Mouse (Mus musculus): ENCODE data around the gene Pja2. TPM values are rescaled to one million over a fixed set of nuclear protein-coding genes. Genes with fewer than 3 reads are reported as not detected.
"Not testable (repeated sequence)": the region's sequence is repeated elsewhere in the genome, so short reads cannot be mapped to it uniquely, and the experiment has no call there.

The Pja2 gene
- polyA plus RNA-seq, 1 experiment from 2014 or later, result 72.5 TPM

GRCm38 (mm10) chr17:64314523-64314922 lies 17.2 kb downstream of the Pja2 start:
- not testable (repeated sequence) for H3K27me3 ChIP-seq (ENCODE audit: control insufficient read depth, insufficient read depth, low read length); DNase-seq (ENCODE audit: low spot score); H3K36me3 ChIP-seq (ENCODE audit: control insufficient read depth, insufficient read depth, low read length); H3K9ac ChIP-seq (ENCODE audit: low read length); H3K27ac ChIP-seq (ENCODE audit: low read depth, low read length); H3K4me2 ChIP-seq (ENCODE audit: low read depth, low read length, severe bottlenecking); H3K4me3 ChIP-seq (ENCODE audit: low read depth, low read length); H3K4me1 ChIP-seq (replicated peaks; ENCODE audit: control insufficient read depth, insufficient read depth, low read length); H3K9me3 ChIP-seq (ENCODE audit: control insufficient read depth, low read length); ATAC-seq (replicated peaks; ENCODE audit: low FRiP score)
- 68% methylated on average over 1 of the region's 1 CpGs for WGBS

- ATAC-seq (replicated peaks; ENCODE audit: low FRiP score) (no peak), DNase-seq (ENCODE audit: low spot score) (no peak)
- Histone ChIP-seq H3K9ac (ENCODE audit: low read length) (no peak overlapping the region), H3K27me3 (ENCODE audit: control insufficient read depth, insufficient read depth, low read length) (no peaks in the 10 kb centered on the region), H3K4me3 (ENCODE audit: low read depth, low read length) (no peak overlapping the region), H3K4me1 (replicated peaks; ENCODE audit: control insufficient read depth, insufficient read depth, low read length) (no peaks in the 10 kb centered on the region), H3K36me3 (ENCODE audit: control insufficient read depth, insufficient read depth, low read length) (no peaks in the 10 kb centered on the region), H3K27ac (ENCODE audit: low read depth, low read length) (no peak overlapping the region), H3K9me3 (ENCODE audit: control insufficient read depth, low read length) (no peaks in the 10 kb centered on the region), H3K4me2 (ENCODE audit: low read depth, low read length, severe bottlenecking) (no peak overlapping the region)
- 92% methylated on average over 5 of the region's 5 CpGs for WGBS
Observed at GRCm38 (mm10) chr17:64297628-64298027, 34.1 kb downstream of the Pja2 start.

- 90% methylated on average over 8 of the region's 8 CpGs for WGBS
- no peak overlapping the region for H3K27ac ChIP-seq (ENCODE audit: low read depth, low read length)
- H3K4me3 ChIP-seq (ENCODE audit: low read depth, low read length), result no peak overlapping the region
- no peak overlapping the region for H3K4me2 ChIP-seq (ENCODE audit: low read depth, low read length, severe bottlenecking)
- DNase-seq (ENCODE audit: low spot score), result no peak
- H3K9ac ChIP-seq (ENCODE audit: low read length), result no peak overlapping the region
- no peaks in the 10 kb centered on the region for H3K36me3 ChIP-seq (ENCODE audit: control insufficient read depth, insufficient read depth, low read length)
- no peaks in the 10 kb centered on the region for H3K9me3 ChIP-seq (ENCODE audit: control insufficient read depth, low read length)
- no peaks in the 10 kb centered on the region for H3K27me3 ChIP-seq (ENCODE audit: control insufficient read depth, insufficient read depth, low read length)
- no peak for ATAC-seq (replicated peaks; ENCODE audit: low FRiP score)
- H3K4me1 ChIP-seq (replicated peaks; ENCODE audit: control insufficient read depth, insufficient read depth, low read length), result no peaks in the 10 kb centered on the region
Observed at GRCm38 (mm10) chr17:64292740-64293139, 39.0 kb downstream of the Pja2 start.

GRCm38 (mm10) chr17:64289684-64290083 lies 42.0 kb downstream of the Pja2 start:
- 44% methylated on average over 4 of the region's 4 CpGs for WGBS
- Histone ChIP-seq H3K9ac (ENCODE audit: low read length) (no peak overlapping the region), H3K9me3 (ENCODE audit: control insufficient read depth, low read length) (no peaks in the 10 kb centered on the region), H3K27me3 (ENCODE audit: control insufficient read depth, insufficient read depth, low read length) (no peaks in the 10 kb centered on the region), H3K4me1 (replicated peaks; ENCODE audit: control insufficient read depth, insufficient read depth, low read length) (no peaks in the 10 kb centered on the region), H3K36me3 (ENCODE audit: control insufficient read depth, insufficient read depth, low read length) (peaks cover 3% of the 10 kb centered on the region; the same call in 1 of the 2 replicates), H3K4me2 (ENCODE audit: low read depth, low read length, severe bottlenecking) (no peak overlapping the region), H3K4me3 (ENCODE audit: low read depth, low read length) (no peak overlapping the region), H3K27ac (ENCODE audit: low read depth, low read length) (no peak overlapping the region)
- ATAC-seq (replicated peaks; ENCODE audit: low FRiP score) (no peak; the same call in 1 of the 2 replicates), DNase-seq (ENCODE audit: low spot score) (no peak)

GRCm38 (mm10) chr17:64288000-64288399 lies 43.7 kb downstream of the Pja2 start:
- H3K4me3 ChIP-seq (ENCODE audit: low read depth, low read length), result no peak overlapping the region
- ATAC-seq (replicated peaks; ENCODE audit: low FRiP score) (no peak), DNase-seq (ENCODE audit: low spot score) (no peak)
- no peaks in the 10 kb centered on the region for H3K4me1 ChIP-seq (replicated peaks; ENCODE audit: control insufficient read depth, insufficient read depth, low read length)
- no peak overlapping the region for H3K9ac ChIP-seq (ENCODE audit: low read length)
- H3K9me3 ChIP-seq (ENCODE audit: control insufficient read depth, low read length), result no peaks in the 10 kb centered on the region
- peaks cover 3% of the 10 kb centered on the region; the same call in 1 of the 2 replicates for H3K36me3 ChIP-seq (ENCODE audit: control insufficient read depth, insufficient read depth, low read length)
- H3K27ac ChIP-seq (ENCODE audit: low read depth, low read length), result no peak overlapping the region
- 78% methylated on average over 7 of the region's 7 CpGs for WGBS
- H3K27me3 ChIP-seq (ENCODE audit: control insufficient read depth, insufficient read depth, low read length), result no peaks in the 10 kb centered on the region
- H3K4me2 ChIP-seq (ENCODE audit: low read depth, low read length, severe bottlenecking), result no peak overlapping the region

- Histone ChIP-seq H3K4me3 (ENCODE audit: low read depth, low read length) (no peak overlapping the region), H3K4me1 (replicated peaks; ENCODE audit: control insufficient read depth, insufficient read depth, low read length) (no peaks in the 10 kb centered on the region), H3K27ac (ENCODE audit: low read depth, low read length) (no peak overlapping the region), H3K4me2 (ENCODE audit: low read depth, low read length, severe bottlenecking) (no peak overlapping the region), H3K9me3 (ENCODE audit: control insufficient read depth, low read length) (no peaks in the 10 kb centered on the region), H3K36me3 (ENCODE audit: control insufficient read depth, insufficient read depth, low read length) (peaks cover 3% of the 10 kb centered on the region; the same call in 1 of the 2 replicates), H3K9ac (ENCODE audit: low read length) (no peak overlapping the region), H3K27me3 (ENCODE audit: control insufficient read depth, insufficient read depth, low read length) (no peaks in the 10 kb centered on the region)
- no peak for DNase-seq (ENCODE audit: low spot score)
- 89% methylated on average over 3 of the region's 3 CpGs for WGBS
- ATAC-seq (replicated peaks; ENCODE audit: low FRiP score), result no peak
Observed at GRCm38 (mm10) chr17:64286836-64287235, 44.9 kb downstream of the Pja2 start.

GRCm38 (mm10) chr17:64281368-64281767 lies 50.3 kb downstream of the Pja2 start:
- not testable (repeated sequence) for H3K36me3 ChIP-seq (ENCODE audit: control insufficient read depth, insufficient read depth, low read length); H3K9ac ChIP-seq (ENCODE audit: low read length); ATAC-seq (replicated peaks; ENCODE audit: low FRiP score); H3K27me3 ChIP-seq (ENCODE audit: control insufficient read depth, insufficient read depth, low read length); DNase-seq (ENCODE audit: low spot score); H3K27ac ChIP-seq (ENCODE audit: low read depth, low read length); H3K4me3 ChIP-seq (ENCODE audit: low read depth, low read length); H3K9me3 ChIP-seq (ENCODE audit: control insufficient read depth, low read length); H3K4me1 ChIP-seq (replicated peaks; ENCODE audit: control insufficient read depth, insufficient read depth, low read length); H3K4me2 ChIP-seq (ENCODE audit: low read depth, low read length, severe bottlenecking)
- 87% methylated on average over 3 of the region's 3 CpGs for WGBS

- Histone ChIP-seq H3K27ac (ENCODE audit: low read depth, low read length) (no peak overlapping the region), H3K4me2 (ENCODE audit: low read depth, low read length, severe bottlenecking) (no peak overlapping the region), H3K4me3 (ENCODE audit: low read depth, low read length) (no peak overlapping the region), H3K4me1 (replicated peaks; ENCODE audit: control insufficient read depth, insufficient read depth, low read length) (no peaks in the 10 kb centered on the region), H3K27me3 (ENCODE audit: control insufficient read depth, insufficient read depth, low read length) (no peaks in the 10 kb centered on the region), H3K9ac (ENCODE audit: low read length) (no peak overlapping the region), H3K9me3 (ENCODE audit: control insufficient read depth, low read length) (no peaks in the 10 kb centered on the region), H3K36me3 (ENCODE audit: control insufficient read depth, insufficient read depth, low read length) (no peaks in the 10 kb centered on the region; the same call in 1 of the 2 replicates)
- no peak for DNase-seq (ENCODE audit: low spot score)
- no peak for ATAC-seq (replicated peaks; ENCODE audit: low FRiP score)
- 82% methylated on average over 9 of the region's 9 CpGs for WGBS
Observed at GRCm38 (mm10) chr17:64277649-64278212, 54.0 kb downstream of the Pja2 start.

- H3K9me3 ChIP-seq (ENCODE audit: control insufficient read depth, low read length), result no peaks in the 10 kb centered on the region
Observed at GRCm38 (mm10) chr17:64276666-64277065, 55.0 kb downstream of the Pja2 start.

More at GRCm38 (mm10) chr17:64276666-64277065, 55.0 kb downstream of the Pja2 start:
- Histone ChIP-seq H3K4me3 (ENCODE audit: low read depth, low read length) (no peak overlapping the region), H3K27ac (ENCODE audit: low read depth, low read length) (no peak overlapping the region), H3K36me3 (ENCODE audit: control insufficient read depth, insufficient read depth, low read length) (no peaks in the 10 kb centered on the region; the same call in 1 of the 2 replicates), H3K9ac (ENCODE audit: low read length) (no peak overlapping the region), H3K27me3 (ENCODE audit: control insufficient read depth, insufficient read depth, low read length) (no peaks in the 10 kb centered on the region), H3K4me1 (replicated peaks; ENCODE audit: control insufficient read depth, insufficient read depth, low read length) (no peaks in the 10 kb centered on the region), H3K4me2 (ENCODE audit: low read depth, low read length, severe bottlenecking) (no peak overlapping the region)
- ATAC-seq (replicated peaks; ENCODE audit: low FRiP score) (no peak), DNase-seq (ENCODE audit: low spot score) (no peak)
- WGBS, result 83% methylated on average over 5 of the region's 5 CpGs
